Mouse (Mus musculus): ENCODE results near the gene Fmo2.

The Fmo2 gene

GRCm38 (mm10) chr1:162834342-162834741 lies 64.2 kb downstream of the Fmo2 start:
- TF ChIP-seq GATA4 (IDR thresholded peaks at IDR 0.05; ENCODE audit: insufficient replicate concordance, low read length) = no peak

- TF ChIP-seq GATA4 (IDR thresholded peaks at IDR 0.05; ENCODE audit: insufficient replicate concordance, low read length) = no peak
Measured at GRCm38 (mm10) chr1:162832574-162832953, 66.0 kb downstream of the Fmo2 start.

GRCm38 (mm10) chr1:162831838-162832573 lies 66.5 kb downstream of the Fmo2 start:
- TF ChIP-seq GATA4 (IDR thresholded peaks at IDR 0.05; ENCODE audit: insufficient replicate concordance, low read length) = no peak

Measured in liver, adult (tissue).